12 mouse cellular contexts compared by ENCODE assay signal in the genomic region with DNA sequence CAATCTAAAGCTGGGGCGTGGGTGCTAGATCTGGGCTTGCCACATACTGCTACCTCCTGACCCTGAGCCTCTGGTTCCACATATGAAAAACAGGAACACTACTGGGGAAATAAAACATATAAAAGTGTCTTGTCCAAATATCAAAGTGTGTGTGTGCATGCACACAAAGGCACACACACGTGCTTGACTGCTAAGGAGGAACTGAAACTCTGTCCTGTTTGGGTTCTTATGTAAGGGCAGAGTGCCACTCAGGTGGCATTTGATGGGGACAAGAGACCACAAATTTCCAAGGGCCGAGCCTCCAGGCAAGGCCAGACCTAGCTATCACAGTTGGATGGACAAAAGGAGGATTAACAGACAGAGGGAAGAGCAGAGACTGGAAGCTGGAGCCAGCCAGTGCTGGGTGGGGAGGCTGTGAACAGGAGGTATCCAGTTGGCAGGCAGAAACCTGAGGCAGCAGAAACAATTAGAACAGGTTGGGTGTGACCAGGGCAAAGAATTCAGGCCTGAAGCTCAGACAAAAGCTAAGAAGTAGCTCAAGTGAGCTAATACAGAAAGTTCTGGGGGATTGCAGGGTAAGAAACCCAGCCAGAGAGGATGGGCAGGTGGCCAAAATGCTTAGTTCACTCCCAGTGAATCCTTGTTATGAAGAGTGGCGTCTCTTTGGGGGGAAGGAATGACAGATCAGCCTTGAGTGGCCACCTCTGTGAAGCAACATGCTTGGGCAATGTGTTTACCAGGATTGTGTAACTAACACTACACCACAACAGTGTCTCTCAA.
DNase-seq lines count a peak whose midpoint lies in the region; ATAC-seq and TF ChIP-seq lines count a peak whose summit lies in the region.
"Had no signal": no experiment of that assay in that cellular context is flagged by ENCODE, and none has a peak within 500 bp of the region (broad histone marks: within the 10 kb centered on the region; RNA-seq: fewer than 3 reads in every experiment).

No protein-coding gene starts in this region.

- no peak for ATAC-seq in liver, embryonic 12.5 days
- peak; percentile 63 for ATAC-seq in megakaryocyte progenitor cell, adult 5-6 weeks (replicated peaks; ENCODE audit: poor library complexity)

- peak; percentile 4 for DNase-seq in adrenal gland, adult 8-10 months
- DNase-seq in adrenal gland, adult 18-20 months (ENCODE audit: low spot score in 2 of 2): no peak
- DNase-seq in liver, adult 2 months (ENCODE audit: extremely low read depth, low read depth, low spot score): peak; percentile 72
- DNase-seq in cerebellum, adult 9-10 months: peak; percentile 84
- no peak for DNase-seq in spleen, postnatal 4 days (ENCODE audit: low spot score in 2 of 2)
- DNase-seq in spleen, postnatal 10 days (ENCODE audit: low spot score in 2 of 2): no peak
- DNase-seq: B cell, adult 2 months; spleen, adult 18-20 months had no signal

- no peak for TF ChIP-seq CTCF in liver, adult 2 months (IDR thresholded peaks at IDR 0.05; ENCODE audit: low read depth, low read length)

- no peak overlapping the region for H3K27ac ChIP-seq in liver, adult 2 months (replicated peaks; ENCODE audit: insufficient read depth, low read depth, low read length)
- H3K27ac ChIP-seq in liver, embryonic 12.5 days: no peak overlapping the region
- H3K27ac ChIP-seq: limb, embryonic 13.5 days; neural tube, embryonic 13.5 days had no signal

- H3K4me3 ChIP-seq in liver, adult 2 months (ENCODE audit: insufficient read depth, low read depth, low read length): no peak overlapping the region
- H3K4me3 ChIP-seq in liver, embryonic 12.5 days: no peak overlapping the region
- H3K4me3 ChIP-seq: limb, embryonic 13.5 days; neural tube, embryonic 13.5 days had no signal

- H3K9ac ChIP-seq in liver, adult 2 months (ENCODE audit: low read depth, low read length): no peak overlapping the region
- H3K9ac ChIP-seq in liver, embryonic 12.5 days: no peak overlapping the region
- H3K9ac ChIP-seq: limb, embryonic 13.5 days; neural tube, embryonic 13.5 days had no signal

- TF ChIP-seq POLR2A in liver, adult 2 months (IDR thresholded peaks at IDR 0.05; ENCODE audit: extremely low read depth, insufficient read depth, low read length): no peak

- peaks cover 3% of the 10 kb centered on the region; the same call in 1 of the 2 replicates for H3K27me3 ChIP-seq in liver, adult 2 months (ENCODE audit: control insufficient read depth, insufficient read depth, low read length)
- no peaks in the 10 kb centered on the region for H3K27me3 ChIP-seq in liver, embryonic 12.5 days (replicated peaks)
- H3K27me3 ChIP-seq: limb, embryonic 13.5 days; neural tube, embryonic 13.5 days had no signal

- WGBS in liver, adult 2 months: 51% methylated on average over 4 of the region's 4 CpGs
- WGBS in liver, embryonic 12.5 days (ENCODE audit: insufficient replicate concordance): 36% methylated on average over 4 of the region's 4 CpGs

- H3K9me3 ChIP-seq in liver, embryonic 12.5 days (replicated peaks): no peaks in the 10 kb centered on the region
- H3K9me3 ChIP-seq: limb, embryonic 13.5 days; neural tube, embryonic 13.5 days had no signal

- peaks cover 3% of the 10 kb centered on the region; the same call in 1 of the 2 replicates for H3K4me1 ChIP-seq in liver, adult 2 months (ENCODE audit: control insufficient read depth, insufficient read depth, low read length)
- H3K4me1 ChIP-seq in liver, embryonic 12.5 days: no peaks in the 10 kb centered on the region

- H3K79me2 ChIP-seq in liver, adult 2 months (ENCODE audit: control insufficient read depth, insufficient read depth, low read length): no peaks in the 10 kb centered on the region

- H3K36me3 ChIP-seq in liver, adult 2 months (ENCODE audit: control insufficient read depth, insufficient read depth, low read length): no peaks in the 10 kb centered on the region
- H3K36me3 ChIP-seq in liver, embryonic 12.5 days: no peaks in the 10 kb centered on the region
- H3K36me3 ChIP-seq: limb, embryonic 13.5 days; neural tube, embryonic 13.5 days had no signal

- no peak overlapping the region for H3K4me2 ChIP-seq in liver, embryonic 12.5 days
- H3K4me2 ChIP-seq: limb, embryonic 13.5 days; neural tube, embryonic 13.5 days had no signal

Comparison
In these comparisons a context has a peak if more than half of its experiments do, and no peak if none do; other contexts are left out.
1. DNase-seq: peak in adrenal gland, adult 8-10 months (single experiment), liver, adult 2 months (single experiment) and cerebellum, adult 9-10 months (single experiment); none in adrenal gland, adult 18-20 months (0 of 2), spleen, postnatal 4 days (0 of 2) and spleen, postnatal 10 days (0 of 2).